23 mouse cellular contexts compared by ENCODE assay signal in the genomic region with DNA sequence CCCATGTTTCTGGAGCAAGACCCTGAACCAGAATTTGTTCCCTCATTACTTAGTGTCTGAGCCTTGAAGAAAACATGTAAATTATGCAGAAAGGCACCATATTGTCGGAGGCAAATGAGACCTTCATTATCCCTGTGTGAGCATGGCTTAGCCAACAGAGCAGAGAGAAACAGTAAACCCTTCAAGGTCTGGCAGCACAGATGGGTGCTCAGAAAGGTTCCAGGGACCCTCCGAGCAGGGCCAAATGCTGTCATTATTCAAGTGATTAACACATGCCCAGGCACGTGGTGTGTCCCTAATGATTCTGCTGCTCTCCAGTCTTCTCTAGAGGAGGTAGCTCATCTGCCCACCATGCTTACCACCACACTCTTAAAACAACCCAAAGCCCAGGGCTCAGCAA.
A peak's percentile ranks its signal among the peaks of the same experiment; 100 is the strongest.
DNase-seq lines count a peak whose midpoint lies in the region; ATAC-seq and TF ChIP-seq lines count a peak whose summit lies in the region.
"Had no signal": no experiment of that assay in that cellular context is flagged by ENCODE, and none has a peak within 500 bp of the region (broad histone marks: within the 10 kb centered on the region; RNA-seq: fewer than 3 reads in every experiment).

No protein-coding gene starts in this region.

- H3K4me3 ChIP-seq in forebrain, embryonic 13.5 days, result no peak overlapping the region
- H3K4me3 ChIP-seq in forebrain, embryonic 11.5 days (ENCODE audit: low read depth, low read length), result no peak overlapping the region
- no peak overlapping the region for H3K4me3 ChIP-seq in gastrocnemius, adult 2 months
- no peak overlapping the region for H3K4me3 ChIP-seq in midbrain, embryonic 11.5 days (ENCODE audit: low read depth, low read length)
- no peak overlapping the region for H3K4me3 ChIP-seq in midbrain, embryonic 13.5 days (replicated peaks)
- no peak overlapping the region for H3K4me3 ChIP-seq in forebrain, postnatal 0 days (ENCODE audit: low read depth, low read length)
- H3K4me3 ChIP-seq: embryonic facial prominence, embryonic 12.5 days; embryonic facial prominence, embryonic 15.5 days; hindbrain, embryonic 13.5 days had no signal

- no peak overlapping the region for H3K9ac ChIP-seq in forebrain, embryonic 13.5 days
- no peak overlapping the region for H3K9ac ChIP-seq in forebrain, embryonic 11.5 days (ENCODE audit: low read length)
- H3K9ac ChIP-seq in midbrain, embryonic 11.5 days (ENCODE audit: low read length), result no peak overlapping the region
- no peak overlapping the region for H3K9ac ChIP-seq in midbrain, embryonic 13.5 days (replicated peaks)
- H3K9ac ChIP-seq in forebrain, postnatal 0 days, result no peak overlapping the region
- H3K9ac ChIP-seq: embryonic facial prominence, embryonic 12.5 days; embryonic facial prominence, embryonic 15.5 days; hindbrain, embryonic 13.5 days had no signal

- H3K4me1 ChIP-seq in forebrain, embryonic 13.5 days, result no peaks in the 10 kb centered on the region
- no peaks in the 10 kb centered on the region for H3K4me1 ChIP-seq in forebrain, embryonic 11.5 days (replicated peaks; ENCODE audit: control insufficient read depth, insufficient read depth, low read length)
- H3K4me1 ChIP-seq in midbrain, embryonic 11.5 days (ENCODE audit: control insufficient read depth, insufficient read depth, low read length), result no peaks in the 10 kb centered on the region
- no peaks in the 10 kb centered on the region for H3K4me1 ChIP-seq in midbrain, embryonic 13.5 days (replicated peaks)
- H3K4me1 ChIP-seq in forebrain, postnatal 0 days (ENCODE audit: insufficient read depth), result no peaks in the 10 kb centered on the region
- H3K4me1 ChIP-seq: embryonic facial prominence, embryonic 12.5 days; embryonic facial prominence, embryonic 15.5 days; hindbrain, embryonic 13.5 days had no signal

- H3K36me3 ChIP-seq in forebrain, embryonic 13.5 days (ENCODE audit: poor library complexity, severe bottlenecking), result no peaks in the 10 kb centered on the region
- H3K36me3 ChIP-seq in forebrain, embryonic 11.5 days (ENCODE audit: control insufficient read depth, insufficient read depth, low read length), result no peaks in the 10 kb centered on the region
- H3K36me3 ChIP-seq in midbrain, embryonic 11.5 days (ENCODE audit: control insufficient read depth, insufficient read depth, low read length), result no peaks in the 10 kb centered on the region
- no peaks in the 10 kb centered on the region for H3K36me3 ChIP-seq in midbrain, embryonic 13.5 days
- H3K36me3 ChIP-seq in forebrain, postnatal 0 days (ENCODE audit: insufficient read depth), result no peaks in the 10 kb centered on the region
- H3K36me3 ChIP-seq: embryonic facial prominence, embryonic 12.5 days; embryonic facial prominence, embryonic 15.5 days; hindbrain, embryonic 13.5 days had no signal

- no peak overlapping the region for H3K4me2 ChIP-seq in forebrain, embryonic 13.5 days
- H3K4me2 ChIP-seq in forebrain, embryonic 11.5 days (ENCODE audit: low read depth, low read length, severe bottlenecking), result no peak overlapping the region
- H3K4me2 ChIP-seq in midbrain, embryonic 11.5 days, result no peak overlapping the region
- H3K4me2 ChIP-seq in midbrain, embryonic 13.5 days (replicated peaks), result no peak overlapping the region
- no peak overlapping the region for H3K4me2 ChIP-seq in forebrain, postnatal 0 days (ENCODE audit: low read depth)
- H3K4me2 ChIP-seq: embryonic facial prominence, embryonic 12.5 days; embryonic facial prominence, embryonic 15.5 days; heart, embryonic 11.5 days; hindbrain, embryonic 13.5 days had no signal

- ATAC-seq in forebrain, embryonic 13.5 days, result peak; percentile 87
- no peak for ATAC-seq in forebrain, embryonic 11.5 days (replicated peaks; ENCODE audit: low FRiP score)
- ATAC-seq in midbrain, embryonic 11.5 days (ENCODE audit: low FRiP score), result no peak
- ATAC-seq in midbrain, embryonic 13.5 days, result no peak
- peak; percentile 91 for ATAC-seq in forebrain, postnatal 0 days
- ATAC-seq: CD4-positive, CD25-positive, alpha-beta regulatory T cell, adult 4 months; hindbrain, postnatal 0 days; inflammation-experienced regulatory T-cells, adult 6 months; intestine, embryonic 16.5 days had no signal

- H3K27me3 ChIP-seq in forebrain, embryonic 13.5 days, result no peaks in the 10 kb centered on the region
- H3K27me3 ChIP-seq in forebrain, embryonic 11.5 days (ENCODE audit: control insufficient read depth, insufficient read depth, low read length), result no peaks in the 10 kb centered on the region
- H3K27me3 ChIP-seq in midbrain, embryonic 11.5 days (ENCODE audit: control insufficient read depth, insufficient read depth, low read length), result no peaks in the 10 kb centered on the region
- no peaks in the 10 kb centered on the region for H3K27me3 ChIP-seq in midbrain, embryonic 13.5 days
- H3K27me3 ChIP-seq in forebrain, postnatal 0 days (ENCODE audit: insufficient read depth, low read length), result no peaks in the 10 kb centered on the region
- H3K27me3 ChIP-seq: embryonic facial prominence, embryonic 12.5 days; embryonic facial prominence, embryonic 15.5 days; hindbrain, embryonic 13.5 days had no signal

- WGBS in forebrain, embryonic 13.5 days, result 59% methylated on average over 3 of the region's 3 CpGs
- 68% methylated on average over 3 of the region's 3 CpGs for WGBS in forebrain, embryonic 11.5 days
- WGBS in midbrain, embryonic 11.5 days, result 84% methylated on average over 3 of the region's 3 CpGs
- 86% methylated on average over 3 of the region's 3 CpGs for WGBS in midbrain, embryonic 13.5 days
- 52% methylated on average over 3 of the region's 3 CpGs for WGBS in forebrain, postnatal 0 days

- no peak for DNase-seq in forebrain, embryonic 11.5 days (ENCODE audit: low spot score)
- no peak for DNase-seq in gastrocnemius, adult 2 months
- DNase-seq in gastrocnemius, postnatal 36 days, result no peak
- DNase-seq in midbrain, embryonic 11.5 days (ENCODE audit: low spot score, missing footprints), result peak; percentile 10
- DNase-seq in forebrain, postnatal 0 days, result peak; percentile 55
- DNase-seq in lung, postnatal 10 days, result no peak
- DNase-seq: adrenal gland, adult 2 months; adrenal gland, postnatal 25 days; cerebellum, adult 18-20 months; cerebellum, adult 9-10 months; gastrocnemius, postnatal 14 days; kidney, adult 18-20 months; kidney, adult 9 months had no signal

- TF ChIP-seq CTCF in gastrocnemius, adult 2 months (IDR thresholded peaks at IDR 0.05), result no peak
- TF ChIP-seq CTCF in forebrain, postnatal 0 days (IDR thresholded peaks at IDR 0.05; ENCODE audit: low read depth), result no peak

- intact Hi-C loops in gastrocnemius, adult 2 months (cut with DNase I), result no loop called here
- intact Hi-C loops in gastrocnemius, postnatal 36 days (cut with DNase I), result no loop called here

- H3K9me3 ChIP-seq in forebrain, embryonic 13.5 days (replicated peaks), result no peaks in the 10 kb centered on the region
- no peaks in the 10 kb centered on the region for H3K9me3 ChIP-seq in forebrain, embryonic 11.5 days (ENCODE audit: control insufficient read depth, low read length)
- H3K9me3 ChIP-seq in midbrain, embryonic 11.5 days (ENCODE audit: control insufficient read depth, low read length), result no peaks in the 10 kb centered on the region
- H3K9me3 ChIP-seq in midbrain, embryonic 13.5 days, result no peaks in the 10 kb centered on the region
- no peaks in the 10 kb centered on the region for H3K9me3 ChIP-seq in forebrain, postnatal 0 days (ENCODE audit: low read length)
- H3K9me3 ChIP-seq: embryonic facial prominence, embryonic 12.5 days; embryonic facial prominence, embryonic 15.5 days; hindbrain, embryonic 13.5 days had no signal

- no peak overlapping the region for H3K27ac ChIP-seq in forebrain, embryonic 13.5 days
- H3K27ac ChIP-seq in forebrain, embryonic 11.5 days (ENCODE audit: low read depth, low read length), result no peak overlapping the region
- peak overlapping the region; percentile 81 for H3K27ac ChIP-seq in gastrocnemius, adult 2 months
- H3K27ac ChIP-seq in midbrain, embryonic 11.5 days (ENCODE audit: low read depth, low read length), result no peak overlapping the region
- no peak overlapping the region for H3K27ac ChIP-seq in midbrain, embryonic 13.5 days
- H3K27ac ChIP-seq in forebrain, postnatal 0 days (ENCODE audit: low read depth, low read length), result no peak overlapping the region
- H3K27ac ChIP-seq: embryonic facial prominence, embryonic 12.5 days; embryonic facial prominence, embryonic 15.5 days; hindbrain, embryonic 13.5 days; hindbrain, postnatal 0 days had no signal

Comparison
In these comparisons a context has a peak if more than half of its experiments do, and no peak if none do; other contexts are left out.
1. ATAC-seq: peak in forebrain, embryonic 13.5 days (single experiment) and forebrain, postnatal 0 days (single experiment); none in forebrain, embryonic 11.5 days (single experiment), midbrain, embryonic 11.5 days (single experiment) and midbrain, embryonic 13.5 days (single experiment).
2. DNase-seq: peak in midbrain, embryonic 11.5 days (single experiment) and forebrain, postnatal 0 days (single experiment); none in forebrain, embryonic 11.5 days (single experiment), gastrocnemius, adult 2 months (single experiment), gastrocnemius, postnatal 36 days (0 of 2) and lung, postnatal 10 days (single experiment).